ENCODE assay signal across 14 mouse cellular contexts in genomic region chr7:98843649-98844048, GRCm38 (mm10). TPM values are rescaled to one million over a fixed set of nuclear protein-coding genes. Genes with fewer than 3 reads are reported as not detected.
A peak's percentile ranks its signal among the peaks of the same experiment; 100 is the strongest.
DNase-seq lines count a peak whose midpoint lies in the region; ATAC-seq and TF ChIP-seq lines count a peak whose summit lies in the region.
"Had no signal": no experiment of that assay in that cellular context is flagged by ENCODE, and none has a peak within 500 bp of the region (broad histone marks: within the 10 kb centered on the region; RNA-seq: fewer than 3 reads in every experiment).

No protein-coding gene starts in this region.

- H3K4me3 ChIP-seq in forebrain, embryonic 13.5 days = no peak overlapping the region
- H3K4me3 ChIP-seq in forebrain, embryonic 14.5 days (ENCODE audit: low read depth, low read length) = no peak overlapping the region
- H3K4me3 ChIP-seq in midbrain, embryonic 11.5 days (ENCODE audit: low read depth, low read length) = no peak overlapping the region
- no peak overlapping the region for H3K4me3 ChIP-seq in midbrain, postnatal 0 days (ENCODE audit: low read depth, low read length)
- no peak overlapping the region for H3K4me3 ChIP-seq in embryonic facial prominence, embryonic 13.5 days
- H3K4me3 ChIP-seq in neural tube, embryonic 13.5 days = no peak overlapping the region

- WGBS in forebrain, embryonic 13.5 days = 14% methylated on average over 7 of the region's 7 CpGs
- 14% methylated on average over 7 of the region's 7 CpGs for WGBS in forebrain, embryonic 14.5 days
- 17% methylated on average over 7 of the region's 7 CpGs for WGBS in midbrain, embryonic 11.5 days
- WGBS in midbrain, postnatal 0 days = 18% methylated on average over 7 of the region's 7 CpGs
- 7% methylated on average over 7 of the region's 7 CpGs for WGBS in embryonic facial prominence, embryonic 13.5 days
- WGBS in neural tube, embryonic 13.5 days = 9% methylated on average over 7 of the region's 7 CpGs

- H3K27ac ChIP-seq in forebrain, embryonic 13.5 days = no peak overlapping the region
- no peak overlapping the region for H3K27ac ChIP-seq in forebrain, embryonic 14.5 days (ENCODE audit: low read depth, low read length)
- no peak overlapping the region for H3K27ac ChIP-seq in midbrain, embryonic 11.5 days (ENCODE audit: low read depth, low read length)
- no peak overlapping the region for H3K27ac ChIP-seq in midbrain, postnatal 0 days (ENCODE audit: low read depth, low read length)
- no peak overlapping the region for H3K27ac ChIP-seq in embryonic facial prominence, embryonic 13.5 days
- H3K27ac ChIP-seq in neural tube, embryonic 13.5 days (replicated peaks) = no peak overlapping the region
- H3K27ac ChIP-seq: macrophage had no signal

- no peaks in the 10 kb centered on the region for H3K36me3 ChIP-seq in forebrain, embryonic 13.5 days (ENCODE audit: poor library complexity, severe bottlenecking)
- no peaks in the 10 kb centered on the region for H3K36me3 ChIP-seq in forebrain, embryonic 14.5 days (ENCODE audit: control insufficient read depth, insufficient read depth, low read length)
- H3K36me3 ChIP-seq in midbrain, embryonic 11.5 days (ENCODE audit: control insufficient read depth, insufficient read depth, low read length) = no peaks in the 10 kb centered on the region
- H3K36me3 ChIP-seq in midbrain, postnatal 0 days (ENCODE audit: insufficient read depth, low read length) = no peaks in the 10 kb centered on the region
- H3K36me3 ChIP-seq in embryonic facial prominence, embryonic 13.5 days = 0 out of 2 replicates have a peak, but pooled peaks cover 5% of the 10 kb centered on the region
- no peaks in the 10 kb centered on the region for H3K36me3 ChIP-seq in neural tube, embryonic 13.5 days

- no peaks in the 10 kb centered on the region for H3K9me3 ChIP-seq in forebrain, embryonic 13.5 days (replicated peaks)
- H3K9me3 ChIP-seq in forebrain, embryonic 14.5 days (replicated peaks; ENCODE audit: control insufficient read depth, low read length) = no peaks in the 10 kb centered on the region
- H3K9me3 ChIP-seq in midbrain, embryonic 11.5 days (ENCODE audit: control insufficient read depth, low read length) = no peaks in the 10 kb centered on the region
- H3K9me3 ChIP-seq in midbrain, postnatal 0 days (ENCODE audit: low read length) = no peaks in the 10 kb centered on the region
- no peaks in the 10 kb centered on the region for H3K9me3 ChIP-seq in embryonic facial prominence, embryonic 13.5 days
- no peaks in the 10 kb centered on the region for H3K9me3 ChIP-seq in neural tube, embryonic 13.5 days

- no peak for DNase-seq in forebrain, embryonic 14.5 days (ENCODE audit: low spot score)
- DNase-seq in midbrain, embryonic 11.5 days (ENCODE audit: low spot score, missing footprints) = no peak
- no peak for DNase-seq in midbrain, postnatal 0 days (ENCODE audit: low spot score)
- DNase-seq in ovary, adult 18-20 months (ENCODE audit: low spot score) = no peak
- DNase-seq: adrenal gland, postnatal 10 days; B cell, adult 2 months; kidney, adult 11 months; liver, postnatal 0 days; thymus, adult 2 months had no signal

- H3K4me2 ChIP-seq in forebrain, embryonic 13.5 days = no peak overlapping the region
- H3K4me2 ChIP-seq in forebrain, embryonic 14.5 days (ENCODE audit: low read length) = no peak overlapping the region
- no peak overlapping the region for H3K4me2 ChIP-seq in midbrain, embryonic 11.5 days
- H3K4me2 ChIP-seq in midbrain, postnatal 0 days (ENCODE audit: low read depth, low read length, poor library complexity, severe bottlenecking) = no peak overlapping the region
- H3K4me2 ChIP-seq in embryonic facial prominence, embryonic 13.5 days = peak overlapping the region; percentile 18; the same call in 1 of the 2 replicates
- no peak overlapping the region for H3K4me2 ChIP-seq in neural tube, embryonic 13.5 days

- ATAC-seq in forebrain, embryonic 13.5 days = 0 out of 2 replicates have a peak, but pooled peaks have one; percentile 22
- no peak for ATAC-seq in forebrain, embryonic 14.5 days
- peak; percentile 34; the same call in 1 of the 2 replicates for ATAC-seq in midbrain, embryonic 11.5 days (ENCODE audit: low FRiP score)
- ATAC-seq in midbrain, postnatal 0 days (ENCODE audit: low FRiP score) = no peak
- no peak for ATAC-seq in embryonic facial prominence, embryonic 13.5 days (ENCODE audit: insufficient number of reproducible peaks, insufficient read depth, low FRiP score, low TSS enrichment, low read depth)
- no peak for ATAC-seq in neural tube, embryonic 13.5 days (ENCODE audit: low read depth)
- no peak for ATAC-seq in monocyte, adult 5-6 weeks (replicated peaks; ENCODE audit: insufficient number of reproducible peaks, low FRiP score, low TSS enrichment, poor library complexity, severe bottlenecking)
- ATAC-seq: liver, postnatal 0 days had no signal

- no peak overlapping the region for H3K9ac ChIP-seq in forebrain, embryonic 13.5 days
- H3K9ac ChIP-seq in forebrain, embryonic 14.5 days (ENCODE audit: low read length) = no peak overlapping the region
- no peak overlapping the region for H3K9ac ChIP-seq in midbrain, embryonic 11.5 days (ENCODE audit: low read length)
- H3K9ac ChIP-seq in midbrain, postnatal 0 days (replicated peaks; ENCODE audit: low read length, poor library complexity, severe bottlenecking) = no peak overlapping the region
- H3K9ac ChIP-seq in embryonic facial prominence, embryonic 13.5 days = no peak overlapping the region
- H3K9ac ChIP-seq in neural tube, embryonic 13.5 days = peak overlapping the region; percentile 38; the same call in 1 of the 2 replicates
- H3K9ac ChIP-seq: liver, postnatal 0 days had no signal

- no peak for TF ChIP-seq CTCF in midbrain, postnatal 0 days (IDR thresholded peaks at IDR 0.05)

- H3K27me3 ChIP-seq in forebrain, embryonic 13.5 days = peaks cover 44% of the 10 kb centered on the region
- H3K27me3 ChIP-seq in forebrain, embryonic 14.5 days (replicated peaks; ENCODE audit: control insufficient read depth, insufficient read depth, low read length) = peaks cover 32% of the 10 kb centered on the region
- peaks cover 30% of the 10 kb centered on the region for H3K27me3 ChIP-seq in midbrain, embryonic 11.5 days (ENCODE audit: control insufficient read depth, insufficient read depth, low read length)
- peaks cover 27% of the 10 kb centered on the region for H3K27me3 ChIP-seq in midbrain, postnatal 0 days (ENCODE audit: insufficient read depth, low read length)
- peaks cover 53% of the 10 kb centered on the region for H3K27me3 ChIP-seq in embryonic facial prominence, embryonic 13.5 days
- H3K27me3 ChIP-seq in neural tube, embryonic 13.5 days = peaks cover 49% of the 10 kb centered on the region

- H3K4me1 ChIP-seq in forebrain, embryonic 13.5 days = peaks cover 17% of the 10 kb centered on the region
- no peaks in the 10 kb centered on the region for H3K4me1 ChIP-seq in forebrain, embryonic 14.5 days (ENCODE audit: control insufficient read depth, insufficient read depth, low read length)
- peaks cover 9% of the 10 kb centered on the region for H3K4me1 ChIP-seq in midbrain, embryonic 11.5 days (ENCODE audit: control insufficient read depth, insufficient read depth, low read length)
- peaks cover 5% of the 10 kb centered on the region; the same call in 1 of the 2 replicates for H3K4me1 ChIP-seq in midbrain, postnatal 0 days (ENCODE audit: insufficient read depth, low read length)
- peaks cover 54% of the 10 kb centered on the region for H3K4me1 ChIP-seq in embryonic facial prominence, embryonic 13.5 days
- H3K4me1 ChIP-seq in neural tube, embryonic 13.5 days (replicated peaks) = peaks cover 29% of the 10 kb centered on the region

RNA-seq across cellular contexts. Expression of gene Wnt11, which starts 8.7 kb away (rescaled TPM):
- 0.19 and 0.23 TPM in 2 replicates for polyA plus RNA-seq in forebrain, embryonic 13.5 days (2015; fragmentation: Nextera tagmentation; extraction: Ambion mirVana)
- polyA plus RNA-seq in forebrain, embryonic 14.5 days (2014; fragmentation: Nextera tagmentation; extraction: Ambion mirVana) = 0.26 and 0.50 TPM in 2 replicates
- polyA plus RNA-seq in midbrain, embryonic 11.5 days (2014; fragmentation: Nextera tagmentation; extraction: Ambion mirVana) = 0.61 and 0.71 TPM in 2 replicates
- total RNA-seq in midbrain, postnatal 0 days (2014; rRNA removed) = 3.2 and 3.7 TPM in 2 replicates
- polyA plus RNA-seq in midbrain, postnatal 0 days (2015; fragmentation: Nextera tagmentation; extraction: Ambion mirVana) = 1.8 and 1.9 TPM in 2 replicates
- 10.8 and 12.4 TPM in 2 replicates for polyA plus RNA-seq in embryonic facial prominence, embryonic 13.5 days (2015; fragmentation: Nextera tagmentation; extraction: Ambion mirVana)
- polyA plus RNA-seq in neural tube, embryonic 13.5 days (2015; fragmentation: Nextera tagmentation; extraction: Ambion mirVana) = 2.3 and 5.2 TPM in 2 replicates
- total RNA-seq in monocyte, adult 5-6 weeks (2017) = 0.39 to 9.2 TPM (median 6.3 TPM) in 3 replicates
- polyA plus RNA-seq: macrophage had no signal

Comparison
In these comparisons a context has a peak if more than half of its experiments do, and no peak if none do; other contexts are left out.
1. ATAC-seq: peak in forebrain, embryonic 13.5 days (single experiment) and midbrain, embryonic 11.5 days (single experiment); none in forebrain, embryonic 14.5 days (single experiment), midbrain, postnatal 0 days (single experiment), embryonic facial prominence, embryonic 13.5 days (single experiment), neural tube, embryonic 13.5 days (single experiment) and monocyte, adult 5-6 weeks (single experiment).